Mouse (Mus musculus): ENCODE results near the gene Hoxd1. TPM values are rescaled to one million over a fixed set of nuclear protein-coding genes. Genes with fewer than 3 reads are reported as not detected.
A peak's percentile ranks its signal among the peaks of the same experiment; 100 is the strongest.

Gene Hoxd1
- polyA plus RNA-seq, 1 experiment from 2014 or later: not detected

GRCm38 (mm10) chr2:74736688-74737577 is 25.8 kb upstream of the Hoxd1 start:
- Histone ChIP-seq H3K4me1 (ENCODE audit: control insufficient read depth, insufficient read depth, low read length) (no peaks in the 10 kb centered on the region), H3K9ac (ENCODE audit: low read length) (no peak overlapping the region), H3K4me3 (replicated peaks; ENCODE audit: low read length) (0 out of 2 replicates have a peak overlapping the region, but pooled peaks have one; percentile 22), H3K9me3 (replicated peaks; ENCODE audit: control insufficient read depth, low read length) (no peaks in the 10 kb centered on the region), H3K36me3 (ENCODE audit: control insufficient read depth, insufficient read depth, low read length) (no peaks in the 10 kb centered on the region), H3K27ac (ENCODE audit: low read length) (no peak overlapping the region), H3K27me3 (ENCODE audit: control insufficient read depth, insufficient read depth, low read length) (peaks cover 91% of the 10 kb centered on the region), H3K4me2 (ENCODE audit: low read depth, low read length) (no peak overlapping the region; the same call in 1 of the 2 replicates)
- no peak for ATAC-seq (ENCODE audit: insufficient read depth, low FRiP score)
- 6% methylated on average over 15 of the region's 15 CpGs for WGBS

DNA sequence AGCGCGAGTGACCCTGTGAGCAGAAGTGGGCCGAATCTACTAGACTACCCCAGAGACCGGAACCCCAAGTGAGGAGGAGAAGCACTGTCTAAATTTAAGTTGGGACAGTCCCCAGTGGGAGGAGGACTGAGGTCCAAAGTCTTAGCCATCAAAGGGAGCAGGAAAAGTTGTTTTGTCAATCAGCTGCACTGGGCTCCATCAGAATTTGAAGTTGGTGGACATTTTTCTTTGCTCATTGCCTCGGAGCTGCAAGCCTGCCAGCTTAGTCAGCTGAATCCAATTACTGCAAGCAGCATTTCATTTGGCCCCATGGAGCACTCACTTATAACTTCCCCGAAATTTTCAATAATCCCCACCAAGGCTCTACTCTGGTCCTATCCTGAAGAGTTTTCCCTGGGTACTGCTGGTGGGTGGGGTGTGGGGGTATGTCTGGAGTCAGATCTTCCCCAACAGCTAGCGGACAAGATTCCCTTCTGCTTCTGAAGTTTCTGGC is 25.2 kb upstream of the Hoxd1 start:
- Histone ChIP-seq H3K4me3 (replicated peaks; ENCODE audit: low read length) (no peak overlapping the region), H3K4me2 (ENCODE audit: low read depth, low read length) (no peak overlapping the region), H3K4me1 (ENCODE audit: control insufficient read depth, insufficient read depth, low read length) (no peaks in the 10 kb centered on the region), H3K27ac (ENCODE audit: low read length) (no peak overlapping the region), H3K9me3 (replicated peaks; ENCODE audit: control insufficient read depth, low read length) (no peaks in the 10 kb centered on the region), H3K27me3 (ENCODE audit: control insufficient read depth, insufficient read depth, low read length) (peaks cover 86% of the 10 kb centered on the region), H3K36me3 (ENCODE audit: control insufficient read depth, insufficient read depth, low read length) (no peaks in the 10 kb centered on the region), H3K9ac (ENCODE audit: low read length) (no peak overlapping the region)
- no peak for ATAC-seq (ENCODE audit: insufficient read depth, low FRiP score)
- WGBS: 17% methylated on average over 7 of the region's 7 CpGs

- H3K9me3 ChIP-seq (replicated peaks; ENCODE audit: control insufficient read depth, low read length): no peaks in the 10 kb centered on the region
- no peaks in the 10 kb centered on the region for H3K4me1 ChIP-seq (ENCODE audit: control insufficient read depth, insufficient read depth, low read length)
- no peak for ATAC-seq (ENCODE audit: insufficient read depth, low FRiP score)
- 3% methylated on average over 20 of the region's 20 CpGs for WGBS
- H3K27me3 ChIP-seq (ENCODE audit: control insufficient read depth, insufficient read depth, low read length): peaks cover 85% of the 10 kb centered on the region
- no peak overlapping the region for H3K9ac ChIP-seq (ENCODE audit: low read length)
- 0 out of 2 replicates have a peak overlapping the region, but pooled peaks have one; percentile 1 for H3K4me2 ChIP-seq (ENCODE audit: low read depth, low read length)
- 0 out of 2 replicates have a peak overlapping the region, but pooled peaks have one; percentile 5 for H3K4me3 ChIP-seq (replicated peaks; ENCODE audit: low read length)
- H3K36me3 ChIP-seq (ENCODE audit: control insufficient read depth, insufficient read depth, low read length): no peaks in the 10 kb centered on the region
- H3K27ac ChIP-seq (ENCODE audit: low read length): no peak overlapping the region
These were observed 23.9 kb upstream of the Hoxd1 start for GRCm38 (mm10) chr2:74738623-74739475.

DNA sequence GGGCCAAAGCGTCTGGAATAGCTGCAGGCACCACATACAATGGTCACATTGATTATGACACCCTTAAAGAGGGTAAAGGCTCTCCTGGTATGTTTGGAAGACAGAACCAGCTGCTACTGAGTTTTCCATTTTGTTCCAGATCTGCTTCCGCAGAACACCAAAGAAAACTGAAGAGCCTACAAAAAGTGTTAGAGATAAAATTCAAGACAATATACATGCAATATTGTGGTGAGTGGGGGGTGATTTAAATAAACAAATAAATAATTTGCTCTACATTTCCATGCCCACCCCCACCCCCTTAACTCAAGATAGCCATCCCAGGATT is 23.3 kb upstream of the Hoxd1 start:
- WGBS: 25% methylated on average over 2 of the region's 2 CpGs
- no peak overlapping the region for H3K9ac ChIP-seq (ENCODE audit: low read length)
- ATAC-seq (ENCODE audit: insufficient read depth, low FRiP score): no peak
- no peaks in the 10 kb centered on the region for H3K9me3 ChIP-seq (replicated peaks; ENCODE audit: control insufficient read depth, low read length)
- H3K27ac ChIP-seq (ENCODE audit: low read length): no peak overlapping the region
- H3K4me3 ChIP-seq (replicated peaks; ENCODE audit: low read length): no peak overlapping the region
- H3K27me3 ChIP-seq (ENCODE audit: control insufficient read depth, insufficient read depth, low read length): peaks cover 87% of the 10 kb centered on the region
- no peaks in the 10 kb centered on the region for H3K36me3 ChIP-seq (ENCODE audit: control insufficient read depth, insufficient read depth, low read length)
- no peaks in the 10 kb centered on the region for H3K4me1 ChIP-seq (ENCODE audit: control insufficient read depth, insufficient read depth, low read length)
- no peak overlapping the region for H3K4me2 ChIP-seq (ENCODE audit: low read depth, low read length)

DNA sequence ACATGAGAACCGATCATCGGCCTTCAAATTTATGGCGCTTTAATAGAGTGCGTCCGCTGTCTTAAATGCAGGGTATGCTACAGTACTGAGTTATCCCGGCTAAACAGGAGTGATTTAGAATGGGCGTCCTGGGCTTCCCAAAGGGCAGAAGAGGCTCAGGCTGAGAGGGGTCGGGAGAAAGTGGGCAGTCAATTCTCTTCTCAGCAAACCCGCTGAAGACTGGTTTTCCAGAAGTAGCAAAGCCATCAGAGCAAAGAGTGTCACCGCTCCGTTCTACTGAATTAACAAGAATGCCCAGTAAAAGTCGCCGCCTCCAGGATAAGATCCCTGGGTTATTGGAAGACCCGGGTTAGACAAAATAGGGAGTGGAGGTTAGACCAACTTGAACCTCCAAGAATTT is 22.9 kb upstream of the Hoxd1 start:
- H3K27ac ChIP-seq (ENCODE audit: low read length): no peak overlapping the region
- ATAC-seq (ENCODE audit: insufficient read depth, low FRiP score): no peak
- no peak overlapping the region for H3K4me3 ChIP-seq (replicated peaks; ENCODE audit: low read length)
- H3K4me1 ChIP-seq (ENCODE audit: control insufficient read depth, insufficient read depth, low read length): no peaks in the 10 kb centered on the region
- H3K9ac ChIP-seq (ENCODE audit: low read length): no peak overlapping the region
- H3K36me3 ChIP-seq (ENCODE audit: control insufficient read depth, insufficient read depth, low read length): no peaks in the 10 kb centered on the region
- H3K27me3 ChIP-seq (ENCODE audit: control insufficient read depth, insufficient read depth, low read length): peaks cover 87% of the 10 kb centered on the region
- 7% methylated on average over 14 of the region's 14 CpGs for WGBS
- H3K4me2 ChIP-seq (ENCODE audit: low read depth, low read length): no peak overlapping the region
- no peaks in the 10 kb centered on the region for H3K9me3 ChIP-seq (replicated peaks; ENCODE audit: control insufficient read depth, low read length)

DNA sequence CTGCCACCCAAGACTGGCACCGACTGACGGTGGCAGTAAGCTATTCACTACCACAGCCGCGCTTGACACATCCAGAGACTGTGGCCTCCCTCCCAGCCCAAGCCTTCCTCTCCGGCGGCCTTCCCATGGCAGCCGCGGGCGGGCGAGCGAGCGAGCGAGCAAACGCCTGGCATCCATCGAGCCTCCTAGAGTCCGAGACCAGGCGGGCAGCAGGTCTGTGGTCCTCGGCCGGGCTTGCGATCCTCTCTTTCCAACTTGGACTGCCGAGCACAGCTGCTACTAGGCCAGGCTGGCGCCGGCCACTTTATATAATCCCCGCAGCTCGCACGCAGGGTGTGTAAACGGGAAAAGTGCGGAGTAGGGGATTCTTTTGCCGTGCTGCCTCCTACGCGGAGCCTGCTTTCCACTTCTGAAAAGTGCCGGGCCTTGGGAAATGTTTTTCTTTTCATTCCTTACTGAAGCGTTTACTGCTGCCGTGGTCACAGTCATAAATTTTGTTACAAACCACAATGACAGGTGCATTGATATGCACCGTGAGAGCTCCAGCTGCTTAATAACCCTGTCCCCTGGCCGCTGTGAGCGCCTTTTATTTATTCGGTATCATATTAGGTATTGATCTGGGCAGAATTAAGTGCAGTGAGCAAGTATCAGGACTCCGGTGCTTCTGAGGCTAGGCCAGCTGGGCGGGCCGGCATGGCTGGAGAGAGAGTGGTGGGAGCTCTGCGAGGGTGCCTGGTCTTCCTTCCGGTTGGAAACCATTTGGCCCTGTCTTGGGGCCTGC is 22.3 kb upstream of the Hoxd1 start:
- H3K4me2 ChIP-seq (ENCODE audit: low read depth, low read length): peak overlapping the region; percentile 25; the same call in 1 of the 2 replicates
- H3K27me3 ChIP-seq (ENCODE audit: control insufficient read depth, insufficient read depth, low read length): peaks cover 87% of the 10 kb centered on the region
- no peaks in the 10 kb centered on the region for H3K9me3 ChIP-seq (replicated peaks; ENCODE audit: control insufficient read depth, low read length)
- H3K4me1 ChIP-seq (ENCODE audit: control insufficient read depth, insufficient read depth, low read length): no peaks in the 10 kb centered on the region
- H3K4me3 ChIP-seq (replicated peaks; ENCODE audit: low read length): peak overlapping the region; percentile 5; the same call in 1 of the 2 replicates
- WGBS: 3% methylated on average over 43 of the region's 43 CpGs
- H3K36me3 ChIP-seq (ENCODE audit: control insufficient read depth, insufficient read depth, low read length): no peaks in the 10 kb centered on the region
- ATAC-seq (ENCODE audit: insufficient read depth, low FRiP score): no peak
- no peak overlapping the region; the same call in 1 of the 2 replicates for H3K9ac ChIP-seq (ENCODE audit: low read length)
- H3K27ac ChIP-seq (ENCODE audit: low read length): no peak overlapping the region

GRCm38 (mm10) chr2:74741252-74741978 is 21.4 kb upstream of the Hoxd1 start:
- Histone ChIP-seq H3K9me3 (replicated peaks; ENCODE audit: control insufficient read depth, low read length) (no peaks in the 10 kb centered on the region), H3K36me3 (ENCODE audit: control insufficient read depth, insufficient read depth, low read length) (no peaks in the 10 kb centered on the region), H3K4me2 (ENCODE audit: low read depth, low read length) (no peak overlapping the region), H3K9ac (ENCODE audit: low read length) (no peak overlapping the region), H3K4me1 (ENCODE audit: control insufficient read depth, insufficient read depth, low read length) (no peaks in the 10 kb centered on the region), H3K27me3 (ENCODE audit: control insufficient read depth, insufficient read depth, low read length) (peaks cover 86% of the 10 kb centered on the region), H3K27ac (ENCODE audit: low read length) (no peak overlapping the region), H3K4me3 (replicated peaks; ENCODE audit: low read length) (no peak overlapping the region)
- no peak for ATAC-seq (ENCODE audit: insufficient read depth, low FRiP score)
- 40% methylated on average over 2 of the region's 3 CpGs for WGBS

DNA sequence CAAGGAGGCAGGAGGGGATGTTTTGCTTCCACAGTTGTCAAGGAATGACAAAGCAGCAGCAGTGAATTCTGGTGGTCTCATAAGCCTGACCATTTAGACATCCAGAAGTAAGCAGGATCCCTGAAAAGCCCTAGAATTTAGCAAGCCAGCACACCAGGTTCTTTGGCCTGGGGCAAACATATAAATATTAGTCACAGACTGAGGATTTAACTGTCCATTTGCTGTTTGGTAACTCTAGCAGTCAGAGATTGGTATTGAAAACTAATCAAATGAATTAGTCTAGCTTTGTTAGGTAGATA is 20.9 kb upstream of the Hoxd1 start:
- H3K9ac ChIP-seq (ENCODE audit: low read length): no peak overlapping the region
- no peak overlapping the region for H3K4me2 ChIP-seq (ENCODE audit: low read depth, low read length)
- no peak overlapping the region for H3K27ac ChIP-seq (ENCODE audit: low read length)
- H3K4me1 ChIP-seq (ENCODE audit: control insufficient read depth, insufficient read depth, low read length): no peaks in the 10 kb centered on the region
- H3K36me3 ChIP-seq (ENCODE audit: control insufficient read depth, insufficient read depth, low read length): no peaks in the 10 kb centered on the region
- no peaks in the 10 kb centered on the region for H3K9me3 ChIP-seq (replicated peaks; ENCODE audit: control insufficient read depth, low read length)
- no peak for ATAC-seq (ENCODE audit: insufficient read depth, low FRiP score)
- no peak overlapping the region for H3K4me3 ChIP-seq (replicated peaks; ENCODE audit: low read length)
- H3K27me3 ChIP-seq (ENCODE audit: control insufficient read depth, insufficient read depth, low read length): peaks cover 86% of the 10 kb centered on the region

Data from stomach, embryonic 16.5 days (tissue).